Mouse (Mus musculus) CD4-positive helper T cell, adult 2 months (primary cell): ENCODE data around the gene Luzp1.

Source experiments
- DNase-seq: peaks from one replicate; pipeline ENCODE4 v3.0.0-alpha.2; 2012; ENCODE audit warnings: low read depth, missing footprints, low spot score

Luzp1 gene

GRCm38 (mm10) chr4:136469371-136469903, at the start of gene Luzp1:
Gene Luzp1 (plus strand): TSS chr4:136469761.
- DNase-seq: peak; percentile 89

- no peak for DNase-seq
These were observed 46.3 kb upstream of the Luzp1 start, which contains the start of gene Htr1d for GRCm38 (mm10) chr4:136423224-136423623. Gene Htr1d (plus strand): TSS chr4:136423524.

GRCm38 (mm10) chr4:136424120-136424999, 45.2 kb upstream of the Luzp1 start:
- DNase-seq: no peak

GRCm38 (mm10) chr4:136425000-136425288, 44.6 kb upstream of the Luzp1 start:
- DNase-seq: peak; percentile 19

GRCm38 (mm10) chr4:136430609-136431375, 38.8 kb upstream of the Luzp1 start:
- no peak for DNase-seq

- DNase-seq: peak; percentile 33
These were observed 38.2 kb upstream of the Luzp1 start for GRCm38 (mm10) chr4:136431376-136431693.

- no peak for DNase-seq
These were observed 35.5 kb upstream of the Luzp1 start for GRCm38 (mm10) chr4:136434029-136434428.

- DNase-seq: no peak
These were observed 30.5 kb upstream of the Luzp1 start for GRCm38 (mm10) chr4:136439106-136439505.

- DNase-seq: no peak
These were observed 28.1 kb upstream of the Luzp1 start for GRCm38 (mm10) chr4:136441354-136442043.

GRCm38 (mm10) chr4:136444561-136444960, 25.0 kb upstream of the Luzp1 start:
- no peak for DNase-seq

GRCm38 (mm10) chr4:136449795-136450194, 19.8 kb upstream of the Luzp1 start:
- DNase-seq: no peak

- DNase-seq: no peak
These were observed 19.3 kb upstream of the Luzp1 start for GRCm38 (mm10) chr4:136450271-136450670.

- no peak for DNase-seq
These were observed 18.0 kb upstream of the Luzp1 start for GRCm38 (mm10) chr4:136451564-136451963.

GRCm38 (mm10) chr4:136452286-136452685, 17.3 kb upstream of the Luzp1 start:
- no peak for DNase-seq

- no peak for DNase-seq
These were observed 16.8 kb upstream of the Luzp1 start for GRCm38 (mm10) chr4:136452792-136453191.

- peak; percentile 57 for DNase-seq
These were observed 14.7 kb upstream of the Luzp1 start for GRCm38 (mm10) chr4:136454850-136455260.

GRCm38 (mm10) chr4:136456516-136457218, 12.9 kb upstream of the Luzp1 start:
- DNase-seq: no peak

GRCm38 (mm10) chr4:136458276-136458675, 11.3 kb upstream of the Luzp1 start:
- no peak for DNase-seq

GRCm38 (mm10) chr4:136459210-136459609, 10.4 kb upstream of the Luzp1 start:
- no peak for DNase-seq

GRCm38 (mm10) chr4:136461206-136461605, 8.4 kb upstream of the Luzp1 start:
- DNase-seq: no peak

GRCm38 (mm10) chr4:136461761-136462085, 7.8 kb upstream of the Luzp1 start:
- DNase-seq: no peak
